Mouse (Mus musculus) ovary, postnatal 36 days (tissue): Measurements from ENCODE around the gene Purb.

Source experiments
- DNase-seq: peaks from one replicate; pipeline ENCODE4 v3.0.0; 2022; ENCODE audit warnings: low spot score, mixed read lengths

Gene Purb

DNA sequence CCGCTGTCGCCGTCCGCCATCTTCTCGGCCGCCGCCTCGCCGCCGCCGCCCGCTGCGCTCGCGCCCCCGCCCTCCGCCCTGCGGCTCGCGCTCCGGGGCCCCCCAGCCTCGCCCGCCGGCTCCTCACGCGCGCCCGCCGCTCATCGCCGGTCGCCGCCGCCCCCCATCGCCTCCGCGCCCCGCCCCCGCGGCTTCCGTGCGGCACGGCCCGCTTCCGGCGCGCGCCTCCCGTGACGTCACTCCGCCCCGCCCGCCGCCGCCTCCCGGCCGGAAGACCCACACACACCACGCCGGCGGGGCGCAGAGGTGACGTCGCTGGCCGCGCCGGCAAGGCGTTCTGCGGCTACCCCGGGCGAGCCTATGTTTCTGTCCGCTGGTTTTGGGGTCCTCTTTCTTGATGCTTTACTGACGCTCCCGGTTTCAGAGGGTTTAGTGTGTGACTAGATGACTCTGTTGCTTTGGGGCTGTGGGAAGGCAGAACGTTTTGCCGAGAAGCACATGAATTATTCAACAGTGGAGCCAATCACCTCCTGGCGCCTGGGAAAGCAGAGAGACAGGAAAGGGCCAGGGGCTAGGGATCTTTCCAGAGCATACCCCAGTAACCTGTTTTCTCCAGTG, at the start of gene Purb:
Purb (minus strand) TSS at position 51 of the 618 bp plus-strand sequence.
- DNase-seq = peak; percentile 94

DNA sequence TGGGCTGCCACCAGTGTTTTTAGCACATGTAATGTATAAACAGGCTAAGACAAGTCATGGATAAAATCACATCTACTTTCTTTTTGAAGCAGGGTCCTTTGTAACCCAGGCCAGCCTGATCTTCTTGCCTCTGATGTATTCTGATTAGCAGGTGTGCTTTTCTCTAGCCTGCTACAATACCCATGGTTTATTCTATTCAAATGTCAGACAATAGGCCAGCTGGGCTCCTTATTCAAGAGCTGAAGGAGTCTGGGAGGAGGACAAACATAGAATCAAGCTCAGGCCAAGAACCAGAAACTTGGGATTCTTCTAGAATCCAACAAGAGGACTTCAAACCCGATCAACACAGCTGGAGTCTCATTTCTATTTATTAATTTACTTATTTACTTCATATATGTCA, 49.5 kb upstream of the Purb start:
- DNase-seq = no peak

DNA sequence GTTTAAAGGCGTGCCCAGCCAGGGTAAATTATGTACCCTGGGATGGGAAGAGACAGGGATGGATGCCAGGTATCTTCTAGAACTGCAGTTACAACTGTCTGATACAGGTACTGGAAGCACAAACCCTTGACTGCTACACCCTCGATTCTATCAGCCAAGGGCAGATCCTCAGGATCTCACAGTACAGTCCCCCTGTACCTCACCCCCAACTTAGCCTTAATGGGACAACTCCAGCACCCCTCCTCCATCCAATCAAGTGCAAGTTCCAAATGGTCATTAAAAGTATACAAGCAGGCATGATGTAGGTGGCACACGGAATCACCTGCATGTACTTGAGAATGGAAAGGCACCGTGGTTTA, 49.1 kb upstream of the Purb start:
- DNase-seq = no peak

DNA sequence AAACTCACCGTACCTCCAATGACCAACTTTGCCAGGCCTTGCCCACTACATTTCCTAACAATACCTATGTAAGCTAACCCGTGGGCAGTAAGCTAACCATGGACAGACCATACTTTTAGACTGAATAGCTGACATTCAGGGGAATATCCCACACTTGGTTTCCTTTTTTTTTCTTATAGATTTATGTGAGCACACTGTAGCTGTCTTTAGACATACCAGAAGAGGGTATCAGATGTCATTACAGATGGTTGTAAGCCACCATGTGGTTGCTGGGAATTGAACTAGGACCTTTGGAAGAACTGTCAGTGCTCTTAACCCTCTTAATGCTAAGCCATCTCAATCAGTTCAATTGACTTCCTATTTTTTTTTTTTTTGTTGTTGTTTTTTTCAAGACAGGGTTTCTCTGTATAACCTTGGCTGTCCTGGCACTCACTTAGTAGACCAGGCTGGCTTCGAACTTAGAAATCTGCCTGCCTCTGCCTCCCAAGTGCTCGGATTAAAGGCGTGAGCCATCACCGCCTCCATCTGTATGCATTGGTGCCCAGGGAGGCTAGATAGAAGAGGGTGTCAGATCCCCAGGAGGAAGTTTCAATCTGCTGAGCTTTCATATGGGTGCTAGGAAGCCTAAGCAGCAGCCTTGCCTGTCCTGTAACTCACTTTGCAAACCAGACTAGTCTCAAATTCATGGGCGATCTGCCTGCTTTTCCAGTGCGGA, 48.6 kb upstream of the Purb start:
- no peak for DNase-seq

DNA sequence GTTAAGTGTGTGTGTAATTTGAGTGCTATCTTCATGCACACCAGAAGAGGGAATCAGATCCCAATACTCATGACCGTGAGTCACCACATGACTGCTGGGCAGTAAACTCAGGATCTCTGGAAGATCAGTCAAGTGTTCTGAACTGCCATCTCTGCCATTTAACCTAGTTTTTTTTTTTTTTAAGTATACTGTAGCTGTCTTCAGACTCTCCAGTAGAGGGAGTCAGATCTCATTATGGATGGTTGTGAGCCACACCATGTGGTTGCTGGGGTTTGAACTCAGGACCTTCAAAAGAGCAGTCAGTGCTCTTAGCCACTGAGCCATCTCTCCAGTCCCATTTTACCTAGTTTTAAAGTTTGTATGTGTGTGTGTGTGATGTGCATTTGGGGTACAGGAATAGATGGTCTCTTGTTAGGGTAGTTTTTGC, 48.0 kb upstream of the Purb start:
- no peak for DNase-seq

DNA sequence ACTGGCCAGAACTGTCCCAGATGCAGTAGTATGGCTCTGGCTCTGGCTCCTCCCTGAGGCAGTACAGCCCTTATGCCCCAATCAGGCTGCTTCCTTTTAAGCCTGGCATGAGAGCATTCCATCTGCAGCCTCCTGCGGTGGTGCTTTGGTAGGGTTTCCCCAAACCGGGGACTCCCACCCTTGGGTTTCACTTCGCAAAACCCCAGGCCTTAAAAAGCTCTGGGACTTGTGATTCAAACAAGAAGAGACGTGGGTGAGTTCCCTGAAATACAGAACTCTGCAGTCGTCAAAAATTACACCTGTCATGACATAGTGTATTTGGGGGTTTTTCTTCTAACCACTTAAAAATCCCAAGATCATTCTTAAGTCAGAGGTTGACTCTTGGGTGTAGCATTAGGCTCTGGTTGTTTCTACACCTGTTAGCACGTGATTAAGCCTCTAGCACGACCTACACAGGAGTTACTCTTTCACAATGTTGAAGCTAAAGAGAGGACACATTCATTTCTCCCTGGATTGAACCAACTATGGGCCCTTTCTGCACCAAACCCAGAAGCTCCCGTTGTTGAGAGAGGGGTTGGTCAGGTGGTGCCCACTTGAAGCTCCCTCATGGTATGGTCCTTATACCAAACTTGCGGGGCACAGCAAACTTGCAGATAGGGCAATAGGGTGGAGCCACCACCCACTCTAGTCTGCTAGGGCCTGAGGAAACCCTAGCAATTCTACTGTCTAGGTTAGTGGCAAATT, 47.2 kb upstream of the Purb start:
- no peak for DNase-seq

DNA sequence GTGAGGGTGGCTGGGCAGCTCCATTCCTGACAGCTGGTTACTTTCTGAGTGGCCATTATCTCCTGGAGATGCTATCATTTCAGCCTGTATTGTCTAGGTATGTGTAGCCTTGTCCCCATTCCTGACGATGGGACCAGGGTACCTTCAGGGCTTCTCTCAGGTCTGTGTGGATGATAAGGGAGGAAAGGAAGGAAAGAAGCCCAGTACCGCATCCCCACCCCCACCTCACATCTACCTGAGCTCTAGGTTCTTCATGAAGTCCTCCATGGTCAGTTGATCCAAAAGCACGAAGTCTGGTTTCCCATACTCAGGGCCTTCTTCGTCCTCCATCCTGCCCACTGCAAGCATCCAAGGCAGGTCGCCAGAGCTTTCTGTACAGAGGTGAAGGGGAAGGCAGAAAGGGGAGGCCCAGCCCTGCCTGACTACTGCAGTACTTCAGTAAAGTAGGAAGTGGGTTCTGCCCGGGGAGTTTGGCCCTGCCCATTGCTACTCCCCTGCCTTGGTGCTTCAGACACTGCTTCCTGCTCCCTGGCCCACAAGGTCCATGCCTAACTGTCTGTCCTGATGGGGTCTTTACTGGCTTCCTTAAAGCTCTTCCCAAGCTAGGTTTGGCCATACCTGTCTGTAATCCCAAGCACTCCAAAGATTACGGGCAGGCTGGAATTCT, 44.9 kb upstream of the Purb start, which contains the start of gene Myo1g:
Myo1g (minus strand) TSS at position 459 of the 667 bp plus-strand sequence.
- DNase-seq = no peak

DNA sequence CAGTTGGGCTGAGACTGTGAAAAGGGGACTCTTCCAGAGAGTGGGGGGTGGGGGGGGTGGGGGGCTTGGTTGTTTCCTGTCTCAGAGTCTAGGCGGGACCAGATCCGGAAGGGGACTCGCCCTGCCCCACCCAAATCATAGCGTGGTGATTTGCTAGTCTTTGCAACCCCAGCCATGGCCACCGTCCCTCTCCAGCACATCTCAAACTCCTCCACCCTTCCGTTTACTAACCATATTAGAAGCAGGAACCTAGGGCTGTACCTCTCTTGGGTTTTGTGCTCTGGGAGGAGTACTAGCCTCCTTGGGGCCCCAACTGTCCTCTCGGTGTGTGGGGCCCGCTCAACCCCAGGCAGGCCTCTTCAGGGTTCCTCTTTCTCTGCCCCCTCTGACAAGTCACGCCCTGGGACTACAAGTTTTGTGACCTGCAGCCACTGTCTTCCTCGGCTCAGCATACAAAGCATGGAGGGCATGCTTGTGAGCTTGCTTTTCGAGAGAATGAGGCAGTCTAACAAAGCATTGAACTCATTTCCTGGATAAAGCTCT, 43.8 kb upstream of the Purb start:
- no peak for DNase-seq

DNA sequence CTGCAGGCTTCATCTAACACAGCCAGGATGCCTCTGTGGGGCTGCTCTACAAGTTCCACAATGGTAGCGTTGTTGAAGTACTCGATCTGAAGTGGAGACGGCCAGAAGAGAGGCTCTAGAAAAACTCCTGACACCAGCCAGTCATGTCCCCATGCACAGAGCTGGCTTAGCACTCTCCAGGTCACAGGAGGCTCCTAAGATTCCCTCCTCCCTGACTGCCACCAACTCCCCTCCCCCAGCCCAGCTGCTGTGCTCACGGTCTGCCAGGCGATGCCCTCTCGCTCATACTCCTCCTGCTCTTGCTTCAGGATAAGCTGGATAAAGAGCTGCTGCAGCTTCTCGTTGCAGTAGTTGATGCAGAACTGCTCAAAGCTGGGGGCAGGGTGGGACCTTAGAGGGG, 39.1 kb upstream of the Purb start:
- DNase-seq = no peak

DNA sequence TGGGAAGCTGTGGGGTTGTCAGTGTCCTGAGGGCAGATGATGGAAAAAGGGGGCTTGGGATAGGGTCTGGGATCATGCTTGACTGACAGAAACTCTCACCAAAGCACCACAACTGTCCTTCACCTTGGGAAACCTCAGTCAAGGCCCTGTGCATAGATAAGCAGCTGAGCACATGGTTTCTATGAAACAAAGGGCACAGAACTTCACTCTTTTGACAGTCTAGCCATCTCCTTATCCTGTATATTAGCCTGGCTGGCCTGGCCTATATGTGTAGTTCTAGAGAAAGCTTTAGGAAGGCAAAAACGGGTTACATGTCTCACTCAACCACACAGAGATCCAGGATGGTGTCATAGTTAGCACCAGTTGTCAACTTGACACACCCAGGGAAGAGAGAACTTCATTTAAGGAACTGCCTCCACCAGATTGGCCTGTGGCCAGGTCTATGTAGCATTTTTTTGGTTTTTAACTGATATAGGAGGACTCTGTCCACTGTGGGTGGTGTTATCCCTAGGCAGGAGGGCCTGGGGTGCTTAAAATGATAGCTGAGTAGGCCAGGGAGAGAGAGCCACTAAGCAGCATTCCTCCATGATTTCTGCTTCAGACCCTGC, 32.7 kb upstream of the Purb start:
- DNase-seq = no peak

DNA sequence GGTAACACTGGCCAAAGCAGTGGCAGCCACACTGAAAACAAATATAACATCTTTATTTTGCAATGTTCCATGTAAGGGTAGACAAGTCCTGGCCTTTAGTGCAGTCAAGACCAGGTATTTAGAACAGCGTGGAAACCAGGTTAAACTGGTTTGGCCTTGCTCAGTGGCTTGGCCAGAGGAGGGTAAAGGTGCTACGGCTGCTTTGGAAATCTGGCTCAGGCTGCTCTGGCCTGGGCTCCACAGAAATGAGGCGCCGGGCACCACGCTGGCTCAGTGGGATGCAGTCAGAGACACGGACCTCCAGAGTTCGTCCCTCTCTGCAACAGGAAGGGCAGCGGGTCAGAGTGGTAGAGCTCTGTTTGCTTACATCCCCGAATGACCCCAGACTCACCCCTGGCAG, 30.8 kb upstream of the Purb start:
- DNase-seq = no peak

DNA sequence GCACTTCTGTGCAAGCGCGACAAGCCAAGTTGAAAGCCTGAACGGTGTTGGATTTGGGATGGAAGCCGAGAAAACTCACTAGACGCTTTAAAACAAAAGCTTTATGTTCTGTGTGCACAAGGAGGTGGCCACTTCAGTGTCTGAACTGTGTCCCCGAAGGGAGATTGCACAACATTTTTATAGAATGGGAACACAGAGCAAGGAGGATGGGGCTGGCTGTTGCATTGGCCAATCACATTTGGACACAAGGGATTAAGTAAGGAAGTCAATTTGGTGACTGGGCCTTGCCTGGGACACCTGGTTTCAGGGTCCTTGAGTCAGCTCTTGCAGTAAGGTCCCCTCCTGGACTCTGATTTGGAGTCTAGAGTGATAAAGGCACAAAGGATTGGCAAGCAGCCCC, 29.0 kb upstream of the Purb start:
- DNase-seq = no peak

DNA sequence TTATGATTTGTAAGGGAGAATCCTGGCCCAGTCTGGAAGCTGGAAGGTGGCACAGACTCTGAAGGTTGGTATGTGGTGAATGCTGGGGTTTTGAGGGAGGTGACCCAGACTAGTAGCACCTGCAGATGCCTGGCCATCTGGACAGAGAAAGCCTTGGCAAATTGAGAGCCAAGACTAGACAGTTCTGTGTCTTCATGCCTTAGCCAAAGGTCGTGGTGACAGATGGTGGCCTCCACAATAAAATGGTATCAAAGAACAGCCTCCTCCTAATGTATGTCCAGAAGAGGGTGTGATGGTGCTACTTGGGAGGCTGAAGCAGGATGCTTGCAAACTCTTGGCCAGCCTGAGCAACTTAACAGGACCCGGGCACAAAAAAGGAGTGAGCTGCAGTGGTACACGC, 28.5 kb upstream of the Purb start:
- DNase-seq = no peak

DNA sequence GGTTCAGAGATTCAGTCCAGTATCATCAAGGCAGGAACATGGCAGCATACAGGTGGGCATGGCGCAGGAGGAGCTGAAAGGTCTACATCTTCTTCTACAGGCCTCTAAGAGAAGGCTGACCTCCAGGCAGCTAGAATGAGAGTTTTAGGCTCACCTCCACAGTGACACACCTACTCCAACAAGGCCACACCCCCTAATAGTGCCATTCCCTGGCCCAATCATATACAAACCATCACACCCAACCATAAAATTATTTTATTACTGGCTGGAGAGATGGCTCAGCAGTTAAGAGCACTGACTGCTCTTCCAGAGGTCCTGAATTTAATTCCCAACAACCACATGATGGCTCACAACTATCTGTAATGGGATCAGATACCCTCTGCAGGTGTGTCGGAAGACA, 26.8 kb upstream of the Purb start:
- no peak for DNase-seq

DNA sequence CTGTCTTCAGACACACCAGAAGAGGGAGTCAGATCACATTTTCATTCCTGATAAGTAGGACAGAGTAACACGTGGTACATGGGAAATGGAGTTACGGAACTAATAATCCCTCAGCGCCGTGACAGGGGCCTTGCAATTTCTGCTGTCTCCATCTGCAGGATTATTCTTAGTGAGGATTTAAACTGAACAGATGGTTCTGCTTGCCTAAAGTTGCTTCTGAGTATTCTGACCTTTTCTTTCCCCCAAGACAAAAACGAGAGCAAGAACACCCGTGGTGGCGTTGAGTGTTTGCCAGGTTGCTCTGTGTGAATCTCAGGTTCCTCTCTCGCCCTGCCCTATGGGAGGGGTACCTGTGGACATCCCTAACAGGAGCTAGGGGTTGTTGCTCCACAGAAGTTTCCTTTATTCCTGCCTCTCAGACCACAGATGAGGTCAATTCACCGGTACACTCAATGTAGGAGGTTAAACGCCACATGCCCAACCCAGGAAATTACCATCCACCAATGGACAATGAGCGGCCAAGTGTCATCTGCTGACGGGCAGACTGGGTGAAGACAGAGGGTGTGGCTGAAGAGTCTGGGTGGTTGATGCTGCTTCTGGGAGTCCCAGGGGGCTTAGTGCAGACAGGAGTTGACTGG, 21.7 kb upstream of the Purb start:
- DNase-seq = no peak

DNA sequence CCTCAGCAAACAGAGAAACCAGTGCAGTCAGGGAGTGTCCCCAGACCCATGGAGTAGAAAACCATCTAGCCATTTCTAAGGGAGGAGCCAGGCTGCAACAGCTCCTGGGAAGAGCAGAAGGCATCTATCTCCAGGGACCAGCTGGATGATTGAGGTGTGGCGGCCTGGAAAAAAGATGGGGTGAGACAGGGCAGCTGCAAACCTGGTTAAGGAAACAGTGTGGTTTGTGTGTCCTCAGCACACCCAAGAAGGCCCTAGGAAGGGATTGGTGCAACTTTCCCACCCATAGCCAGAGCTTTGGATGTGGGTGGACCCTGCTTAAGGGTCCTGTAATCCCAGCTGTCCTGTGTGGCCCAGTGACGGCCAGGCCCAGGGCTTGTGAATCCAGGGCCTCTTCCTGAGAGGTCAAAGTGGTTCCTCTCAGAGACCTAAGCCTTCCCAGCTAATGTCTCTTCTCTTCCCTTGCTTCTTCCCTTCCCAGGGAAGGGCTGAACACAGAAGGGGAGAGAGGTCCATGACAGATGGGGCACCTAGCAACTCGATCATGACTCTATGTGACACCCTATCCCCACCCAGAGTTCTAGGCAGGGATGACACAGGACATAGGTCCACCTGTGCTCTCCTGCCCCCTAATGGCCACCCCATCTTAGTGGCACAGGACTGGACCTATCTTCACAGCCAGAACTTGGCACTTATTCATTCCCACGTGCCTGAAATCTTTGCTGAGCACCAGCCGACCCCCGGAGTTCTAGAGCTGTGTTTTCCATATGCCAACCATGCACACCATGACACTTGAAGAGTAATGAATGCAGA, 14.2 kb upstream of the Purb start:
- DNase-seq = peak; percentile 51

DNA sequence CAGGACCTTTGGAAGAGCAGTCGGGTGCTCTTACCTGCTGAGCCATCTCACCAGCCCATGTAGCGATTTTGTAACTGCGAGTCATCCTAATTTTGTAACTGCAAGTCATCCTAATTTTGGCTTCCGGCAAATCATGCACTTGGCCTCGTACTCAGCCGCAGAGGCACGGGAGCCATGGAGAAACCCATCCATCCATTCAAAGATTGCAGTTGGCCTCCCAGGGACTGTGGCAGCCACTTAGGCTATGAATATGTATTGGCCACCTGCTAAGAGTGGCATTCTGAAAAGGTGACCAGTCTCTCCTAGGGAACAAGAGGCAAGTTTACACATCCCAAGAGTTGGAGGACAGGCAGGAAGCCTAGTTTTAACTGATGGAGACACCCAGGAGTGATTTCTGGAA, 13.5 kb upstream of the Purb start:
- no peak for DNase-seq

DNA sequence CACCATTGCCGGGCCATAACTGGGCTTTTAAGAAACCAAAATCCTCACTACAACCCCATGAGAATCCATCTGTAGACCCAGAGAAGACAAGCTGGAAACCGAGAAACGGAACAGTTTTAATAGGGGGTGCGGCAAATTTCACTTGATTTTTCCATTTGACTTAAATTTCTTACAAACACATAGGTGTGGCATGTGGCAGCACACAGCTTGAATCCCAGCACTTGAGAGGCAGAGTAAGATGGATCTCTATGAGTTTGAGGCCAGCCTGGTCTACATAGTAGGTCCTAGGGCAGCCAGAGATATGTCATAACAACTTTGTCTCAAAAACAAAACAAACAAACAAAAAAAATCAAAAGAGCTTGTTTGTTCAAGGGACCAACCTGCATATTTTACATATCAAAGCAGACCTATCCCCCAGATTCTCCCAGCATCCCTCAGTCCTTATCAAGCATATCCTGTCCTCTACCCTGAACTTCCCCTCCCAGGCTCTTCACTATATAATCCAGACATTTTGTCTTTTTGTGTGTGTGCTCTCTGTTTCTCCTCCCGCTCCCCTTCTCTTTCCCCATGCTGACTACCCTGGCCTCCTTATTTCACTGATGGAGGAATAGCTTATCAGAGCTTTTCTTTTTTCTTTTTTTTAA, 12.4 kb upstream of the Purb start:
- DNase-seq = no peak

DNA sequence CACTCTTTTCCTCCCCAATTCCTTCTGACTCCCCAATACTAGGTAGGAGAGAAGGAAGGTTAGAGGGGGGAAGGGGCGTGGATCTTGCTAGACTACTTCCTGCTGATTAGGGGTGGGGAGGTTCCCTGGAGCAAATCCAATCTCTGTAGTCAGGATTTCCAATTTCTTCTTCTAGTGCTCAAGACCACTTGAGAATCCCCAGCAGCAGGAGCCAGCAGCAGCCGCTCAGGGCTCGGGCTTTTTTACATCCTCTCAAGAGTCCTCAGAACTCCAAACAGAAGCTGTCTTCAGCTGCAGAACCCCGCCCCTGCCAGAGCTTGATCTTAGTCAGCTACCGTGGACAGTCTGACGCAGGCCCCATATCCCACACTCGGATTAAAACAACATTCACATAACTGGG, 11.8 kb upstream of the Purb start:
- DNase-seq = no peak

DNA sequence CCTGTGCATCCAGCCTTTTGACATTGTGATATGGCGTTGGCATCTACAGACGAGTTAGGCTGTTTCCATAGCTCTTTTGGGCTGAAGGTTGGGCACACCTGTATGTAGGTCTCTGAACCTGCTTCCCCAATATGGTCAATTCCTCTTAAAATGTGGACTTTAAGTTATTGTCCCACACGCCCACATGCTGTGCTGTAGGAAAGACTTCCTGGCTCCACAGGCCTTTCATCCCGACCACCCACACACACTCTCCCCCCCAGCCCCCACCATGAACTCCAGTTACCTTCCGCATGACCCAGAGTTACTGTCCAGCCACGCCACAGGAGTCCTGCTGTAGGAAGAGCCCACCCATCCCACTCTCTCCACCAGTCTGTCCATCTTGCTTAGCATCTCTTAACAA, 11.2 kb upstream of the Purb start:
- no peak for DNase-seq
